Mouse (Mus musculus): Measurements from ENCODE around the gene Slc10a4. TPM values are rescaled to one million over a fixed set of nuclear protein-coding genes. Genes with fewer than 3 reads are reported as not detected.

Slc10a4 gene
- polyA plus RNA-seq, 1 experiment from 2014 or later: 1.1 TPM

GRCm38 (mm10) chr5:73023801-73024200 is 17.1 kb downstream of the Slc10a4 start:
- H3K27me3 ChIP-seq: no peaks in the 10 kb centered on the region
- peaks cover 17% of the 10 kb centered on the region; the same call in 1 of the 2 replicates for H3K36me3 ChIP-seq
- no peaks in the 10 kb centered on the region for H3K9me3 ChIP-seq
- H3K27ac ChIP-seq: no peak overlapping the region
- no peak overlapping the region for H3K4me3 ChIP-seq
- H3K4me2 ChIP-seq: no peak overlapping the region
- ATAC-seq (ENCODE audit: borderline replicate concordance, extremely low read depth, low FRiP score, low TSS enrichment): no peak
- 87% methylated on average over 13 of the region's 13 CpGs for WGBS
- H3K9ac ChIP-seq: no peak overlapping the region
- no peaks in the 10 kb centered on the region for H3K4me1 ChIP-seq

GRCm38 (mm10) chr5:73028646-73029045 is 22.0 kb downstream of the Slc10a4 start:
- Histone ChIP-seq H3K9ac (no peak overlapping the region), H3K36me3 (peaks cover 34% of the 10 kb centered on the region), H3K4me2 (no peak overlapping the region), H3K9me3 (no peaks in the 10 kb centered on the region), H3K27ac (no peak overlapping the region), H3K27me3 (no peaks in the 10 kb centered on the region), H3K4me1 (no peaks in the 10 kb centered on the region), H3K4me3 (no peak overlapping the region)
- peak; percentile 59; the same call in 1 of the 2 replicates for ATAC-seq (ENCODE audit: borderline replicate concordance, extremely low read depth, low FRiP score, low TSS enrichment)
- WGBS: 50% methylated on average over 13 of the region's 13 CpGs

- H3K9me3 ChIP-seq: no peaks in the 10 kb centered on the region
- no peak overlapping the region for H3K9ac ChIP-seq
- H3K36me3 ChIP-seq: peaks cover 34% of the 10 kb centered on the region
- H3K27me3 ChIP-seq: no peaks in the 10 kb centered on the region
- H3K27ac ChIP-seq: no peak overlapping the region
- WGBS: 76% methylated on average over 11 of the region's 11 CpGs
- no peak overlapping the region for H3K4me3 ChIP-seq
- no peak overlapping the region for H3K4me2 ChIP-seq
- H3K4me1 ChIP-seq: no peaks in the 10 kb centered on the region
- no peak for ATAC-seq (ENCODE audit: borderline replicate concordance, extremely low read depth, low FRiP score, low TSS enrichment)
These were observed 25.8 kb downstream of the Slc10a4 start for GRCm38 (mm10) chr5:73032481-73032880.

GRCm38 (mm10) chr5:73044055-73044454 is 37.4 kb downstream of the Slc10a4 start:
- WGBS: 95% methylated on average over 2 of the region's 2 CpGs
- ATAC-seq (ENCODE audit: borderline replicate concordance, extremely low read depth, low FRiP score, low TSS enrichment): no peak
- no peaks in the 10 kb centered on the region for H3K27me3 ChIP-seq

GRCm38 (mm10) chr5:73047651-73048245 is 41.1 kb downstream of the Slc10a4 start:
- no peak overlapping the region for H3K4me2 ChIP-seq

More at GRCm38 (mm10) chr5:73044055-73044454, 37.4 kb downstream of the Slc10a4 start:
- Histone ChIP-seq H3K4me1 (no peaks in the 10 kb centered on the region), H3K36me3 (peaks cover 50% of the 10 kb centered on the region), H3K9ac (no peak overlapping the region), H3K9me3 (no peaks in the 10 kb centered on the region), H3K27ac (no peak overlapping the region), H3K4me3 (no peak overlapping the region), H3K4me2 (no peak overlapping the region)

DNA sequence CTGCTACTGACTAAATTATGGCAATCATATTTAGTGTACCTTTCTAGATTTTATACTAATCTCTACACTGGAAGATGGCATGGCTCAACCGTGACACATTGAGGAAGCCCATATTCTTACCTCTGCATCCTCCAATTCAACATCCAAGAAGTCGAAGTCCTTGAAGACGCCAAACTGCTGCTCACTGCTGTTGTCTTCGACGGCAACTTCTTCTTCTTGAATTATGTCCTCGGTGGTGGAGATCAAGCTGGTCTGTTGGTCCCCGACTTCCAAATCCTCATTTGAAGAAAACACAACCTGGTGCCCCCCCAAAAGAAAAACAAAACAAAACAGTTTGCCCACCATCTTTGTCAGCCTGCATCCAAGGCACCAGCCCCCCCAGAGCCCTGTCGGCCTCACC is 47.2 kb downstream of the Slc10a4 start:
- H3K27ac ChIP-seq: no peak overlapping the region
- H3K4me1 ChIP-seq: no peaks in the 10 kb centered on the region
- no peak overlapping the region for H3K4me2 ChIP-seq
- WGBS: 94% methylated on average over 8 of the region's 8 CpGs
- no peak for ATAC-seq (ENCODE audit: borderline replicate concordance, extremely low read depth, low FRiP score, low TSS enrichment)
- no peaks in the 10 kb centered on the region for H3K27me3 ChIP-seq
- no peak overlapping the region for H3K9ac ChIP-seq
- H3K36me3 ChIP-seq: peaks cover 69% of the 10 kb centered on the region
- no peak overlapping the region for H3K4me3 ChIP-seq
- H3K9me3 ChIP-seq: no peaks in the 10 kb centered on the region

More at GRCm38 (mm10) chr5:73047651-73048245, 41.1 kb downstream of the Slc10a4 start:
- no peak for ATAC-seq (ENCODE audit: borderline replicate concordance, extremely low read depth, low FRiP score, low TSS enrichment)
- H3K9me3 ChIP-seq: no peaks in the 10 kb centered on the region
- H3K27me3 ChIP-seq: no peaks in the 10 kb centered on the region
- no peak overlapping the region for H3K27ac ChIP-seq
- no peak overlapping the region for H3K9ac ChIP-seq
- peaks cover 71% of the 10 kb centered on the region for H3K36me3 ChIP-seq
- 72% methylated on average over 7 of the region's 7 CpGs for WGBS
- H3K4me1 ChIP-seq: no peaks in the 10 kb centered on the region
- no peak overlapping the region for H3K4me3 ChIP-seq

DNA sequence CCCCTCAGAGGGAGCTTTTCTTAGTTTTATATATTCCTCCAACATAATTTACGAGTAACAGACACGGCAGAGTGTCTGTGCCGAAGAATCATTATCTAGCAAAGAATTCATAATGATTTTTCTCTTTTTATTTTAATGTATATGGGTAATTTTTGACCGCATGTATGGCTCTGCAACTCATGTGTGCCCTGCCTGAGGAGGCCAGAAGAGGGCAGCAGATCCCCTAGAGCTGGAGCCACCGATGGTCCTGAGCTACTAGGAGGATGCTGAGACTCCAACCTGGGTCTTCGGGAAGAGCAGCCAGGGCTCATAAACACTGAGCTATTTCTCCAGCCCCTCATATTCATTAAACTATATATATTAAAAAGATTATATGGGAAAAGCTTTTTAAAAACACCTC is 49.8 kb downstream of the Slc10a4 start:
- no peak overlapping the region for H3K4me3 ChIP-seq
- 91% methylated on average over 6 of the region's 6 CpGs for WGBS
- no peak for ATAC-seq (ENCODE audit: borderline replicate concordance, extremely low read depth, low FRiP score, low TSS enrichment)
- peaks cover 49% of the 10 kb centered on the region for H3K36me3 ChIP-seq
- no peaks in the 10 kb centered on the region for H3K27me3 ChIP-seq
- H3K4me1 ChIP-seq: no peaks in the 10 kb centered on the region
- H3K9me3 ChIP-seq: no peaks in the 10 kb centered on the region
- H3K27ac ChIP-seq: no peak overlapping the region
- no peak overlapping the region for H3K9ac ChIP-seq
- H3K4me2 ChIP-seq: no peak overlapping the region

DNA sequence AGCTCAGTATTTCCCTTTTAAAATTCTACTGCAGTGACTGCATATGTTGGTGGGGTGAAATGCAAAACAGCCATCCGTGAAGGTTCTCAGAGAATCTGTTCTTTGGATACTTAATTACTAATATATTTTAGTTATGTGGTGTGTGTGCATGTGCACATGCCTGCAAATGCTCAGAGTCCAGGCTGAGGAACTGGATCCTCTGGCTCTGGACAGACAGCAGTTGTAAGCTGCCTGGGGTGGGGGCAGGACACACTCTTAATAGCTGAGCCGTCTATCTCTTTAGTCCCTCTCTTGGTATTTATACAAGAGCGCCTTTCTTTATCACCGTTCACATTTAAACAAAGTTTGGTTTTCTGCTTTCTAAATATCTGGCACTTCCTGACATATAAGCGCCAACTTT is 50.3 kb downstream of the Slc10a4 start:
- Histone ChIP-seq H3K9me3 (no peaks in the 10 kb centered on the region), H3K4me3 (no peak overlapping the region), H3K27ac (no peak overlapping the region), H3K27me3 (no peaks in the 10 kb centered on the region), H3K4me2 (no peak overlapping the region), H3K36me3 (peaks cover 44% of the 10 kb centered on the region), H3K9ac (no peak overlapping the region), H3K4me1 (no peaks in the 10 kb centered on the region)
- WGBS: 74% methylated on average over 5 of the region's 5 CpGs
- ATAC-seq (ENCODE audit: borderline replicate concordance, extremely low read depth, low FRiP score, low TSS enrichment): no peak

GRCm38 (mm10) chr5:73061506-73062155 is 54.9 kb downstream of the Slc10a4 start:
- no peak overlapping the region for H3K4me2 ChIP-seq
- H3K36me3 ChIP-seq: peaks cover 20% of the 10 kb centered on the region
- no peak overlapping the region for H3K27ac ChIP-seq
- no peak overlapping the region for H3K4me3 ChIP-seq
- ATAC-seq (ENCODE audit: borderline replicate concordance, extremely low read depth, low FRiP score, low TSS enrichment): no peak
- WGBS: 81% methylated on average over 11 of the region's 11 CpGs
- no peaks in the 10 kb centered on the region for H3K27me3 ChIP-seq
- no peak overlapping the region for H3K9ac ChIP-seq
- no peaks in the 10 kb centered on the region for H3K4me1 ChIP-seq
- H3K9me3 ChIP-seq: no peaks in the 10 kb centered on the region

Other genes starting within 250 kb of the Slc10a4 start
- gene Tec, start 138.4 kb upstream of the Slc10a4 start, polyA plus RNA-seq (2015; fragmentation: Nextera tagmentation; extraction: Ambion mirVana): 4.4 and 4.6 TPM in 2 replicates
- gene Slain2, start 92.6 kb upstream of the Slc10a4 start, polyA plus RNA-seq (2015; fragmentation: Nextera tagmentation; extraction: Ambion mirVana): 14.4 and 15.8 TPM in 2 replicates
- gene Gm10135, start 32.2 kb upstream of the Slc10a4 start, polyA plus RNA-seq (2015; fragmentation: Nextera tagmentation; extraction: Ambion mirVana): not detected in 2 replicates
- gene Fryl, start 249.7 kb downstream of the Slc10a4 start, polyA plus RNA-seq (2015; fragmentation: Nextera tagmentation; extraction: Ambion mirVana): 21.0 and 24.5 TPM in 2 replicates

All from lung, embryonic 15.5 days (tissue).